Mouse (Mus musculus) megakaryocyte, adult 5-6 weeks (primary cell): ENCODE measurements at regions not wholly inside any gene's neighbourhood (a gene's known extent, or its start where the extent isn't known, plus 50 kb on each side); places are given as distances from the start of the nearest gene placed in this dataset.

Source experiments
- ATAC-seq: 2 replicates; pipeline ENCODE4 v1.8.0; 2016; ENCODE audit warnings: mild to moderate bottlenecking, inconsistent platforms; ENCODE audit not compliant: poor library complexity, severe bottlenecking

DNA sequence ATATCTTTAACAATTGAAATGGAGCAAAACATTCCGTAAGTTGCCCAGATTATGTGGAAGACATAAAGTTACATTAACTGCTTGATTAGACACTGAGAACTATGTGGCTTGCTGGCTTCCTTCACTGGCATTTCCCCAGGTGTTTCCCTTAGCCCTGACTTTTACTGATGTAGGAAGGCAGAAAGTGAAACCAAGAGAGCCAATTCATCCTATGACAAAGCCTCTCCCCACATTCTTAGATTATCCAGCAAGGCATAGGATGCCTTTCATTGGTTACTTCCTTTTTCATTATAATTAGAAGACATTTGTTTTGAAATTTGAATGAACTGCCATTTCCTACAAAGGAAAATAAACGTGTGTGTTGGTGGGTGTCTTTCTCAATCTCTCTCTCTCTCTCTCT is 72.1 kb downstream of the Cdc42ep3 start:
- ATAC-seq = no peak

GRCm38 (mm10) chr17:79273551-79273950 is 81.3 kb downstream of the Cdc42ep3 start:
- no peak for ATAC-seq

DNA sequence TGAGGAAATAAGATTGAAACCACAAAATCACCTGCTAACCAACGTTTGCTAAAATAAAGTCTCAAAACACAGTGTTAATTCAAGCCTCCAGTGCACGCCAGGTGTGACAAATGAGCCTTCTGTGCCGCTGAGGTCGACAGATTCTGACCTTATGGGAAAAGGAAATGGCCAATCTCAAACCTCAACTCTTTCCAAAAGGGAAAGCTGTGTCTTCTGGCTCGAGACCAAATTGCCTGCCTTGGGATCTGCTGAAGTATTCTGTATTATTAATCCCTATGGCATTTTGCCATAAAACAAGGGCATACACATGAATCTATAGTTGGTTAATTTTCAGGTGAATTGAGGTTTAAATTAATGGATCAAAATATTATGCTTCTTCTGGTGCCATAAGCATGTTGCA is 95.2 kb downstream of the Cdc42ep3 start:
- ATAC-seq = no peak

DNA sequence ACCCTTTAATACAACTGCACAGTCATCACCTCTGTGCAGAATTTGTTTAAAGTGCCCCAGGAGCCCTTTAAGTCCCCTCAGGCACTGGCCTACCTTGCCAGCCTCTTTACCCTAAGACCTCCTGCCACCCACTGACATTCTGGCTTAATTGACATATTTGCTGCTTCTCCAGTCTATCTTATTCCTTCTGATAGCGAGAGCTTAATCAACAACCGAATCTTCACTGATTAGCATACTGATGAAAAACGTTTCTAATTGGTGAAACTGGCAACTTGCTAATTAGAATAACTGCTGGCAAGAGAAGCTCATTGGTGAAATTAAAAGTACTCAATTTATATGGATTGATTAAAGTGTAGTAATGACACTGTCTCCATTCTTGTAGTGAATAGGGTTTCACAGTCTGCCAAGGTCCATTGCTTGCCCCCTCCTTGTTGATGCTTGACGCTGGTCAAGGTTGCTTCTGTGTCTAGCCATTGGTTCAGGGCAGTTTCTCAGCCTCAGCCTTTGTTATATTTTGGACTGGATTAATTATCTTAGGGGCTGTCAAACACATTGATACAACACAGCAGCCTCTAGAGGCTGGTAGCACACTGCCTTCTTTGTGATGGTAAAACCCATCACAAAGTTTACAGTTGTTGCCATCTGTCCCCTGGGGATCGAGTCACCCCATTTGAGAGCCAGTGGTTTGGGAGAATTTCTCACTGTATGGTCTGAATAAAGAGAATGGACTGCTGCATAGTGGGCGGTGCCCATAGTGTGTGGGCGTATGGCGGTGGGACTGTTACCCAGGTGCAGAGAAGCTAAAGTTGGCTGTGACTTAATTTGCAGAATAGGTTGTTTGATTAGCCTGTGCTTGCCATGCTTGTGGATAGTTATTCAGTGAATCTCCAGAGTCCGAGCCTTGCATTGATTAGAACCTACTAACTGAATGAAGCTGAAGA is 107.7 kb downstream of the Cdc42ep3 start:
- no peak for ATAC-seq

DNA sequence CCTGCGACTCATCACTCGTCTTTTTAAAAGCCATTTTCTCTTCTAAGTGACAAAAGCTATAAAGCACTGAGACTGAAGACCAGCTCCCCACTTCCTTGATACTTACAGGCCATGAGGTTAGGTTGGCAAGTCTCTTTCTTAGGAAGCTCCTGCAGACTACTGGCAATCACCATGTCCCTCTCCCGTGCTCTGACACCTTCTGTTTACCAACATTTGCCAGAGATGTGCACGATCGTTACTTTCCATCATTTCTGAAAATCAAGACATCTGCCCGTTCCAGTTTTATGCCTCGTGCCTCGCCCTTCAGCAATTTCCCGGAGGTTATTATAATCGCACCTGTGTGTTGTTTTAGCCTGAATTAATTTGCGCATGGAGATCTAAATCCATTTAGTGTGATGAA is 110.8 kb downstream of the Cdc42ep3 start:
- ATAC-seq = no peak

DNA sequence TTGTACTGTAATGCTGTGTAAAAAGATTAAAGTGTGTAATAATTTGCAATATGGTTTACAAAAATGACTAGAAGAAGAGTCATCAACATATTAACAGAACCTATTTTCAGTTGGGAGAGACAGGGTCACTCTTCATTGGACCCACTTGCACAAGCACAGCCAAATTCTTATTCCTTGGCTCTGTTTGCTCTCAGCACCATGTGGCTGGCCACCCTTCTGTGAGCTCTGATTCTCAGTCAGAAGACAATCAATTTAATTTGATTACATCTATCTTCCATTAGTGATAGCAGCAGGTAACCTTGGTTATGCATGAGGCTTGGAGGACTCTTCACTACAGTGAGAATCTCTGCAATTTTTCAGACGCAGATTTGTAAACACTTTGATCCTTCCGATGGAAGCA is 111.5 kb downstream of the Cdc42ep3 start:
- ATAC-seq = no peak

DNA sequence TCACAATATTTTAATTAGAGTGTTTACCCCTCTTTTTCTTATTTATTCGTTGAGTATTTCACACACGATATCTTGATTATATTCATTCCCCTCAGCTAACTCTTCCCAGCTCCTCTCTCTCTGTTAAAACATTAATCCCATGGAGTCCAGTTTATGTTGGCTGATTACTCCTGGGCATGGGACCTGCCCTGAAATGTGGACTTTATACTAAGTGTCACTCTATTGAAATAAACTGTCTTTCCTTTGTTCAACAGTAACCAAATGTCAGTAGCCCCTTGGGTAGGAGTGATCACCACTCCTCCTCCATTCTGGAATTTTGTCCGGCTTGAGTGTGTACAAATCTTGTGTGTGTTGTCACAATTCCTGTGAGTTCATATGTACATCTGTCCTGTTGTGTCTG is 113.4 kb downstream of the Cdc42ep3 start:
- ATAC-seq = no peak

- ATAC-seq = peak; percentile 89
Observed at GRCm38 (mm10) chr17:79236244-79236781, 118.6 kb downstream of the Cdc42ep3 start.

DNA sequence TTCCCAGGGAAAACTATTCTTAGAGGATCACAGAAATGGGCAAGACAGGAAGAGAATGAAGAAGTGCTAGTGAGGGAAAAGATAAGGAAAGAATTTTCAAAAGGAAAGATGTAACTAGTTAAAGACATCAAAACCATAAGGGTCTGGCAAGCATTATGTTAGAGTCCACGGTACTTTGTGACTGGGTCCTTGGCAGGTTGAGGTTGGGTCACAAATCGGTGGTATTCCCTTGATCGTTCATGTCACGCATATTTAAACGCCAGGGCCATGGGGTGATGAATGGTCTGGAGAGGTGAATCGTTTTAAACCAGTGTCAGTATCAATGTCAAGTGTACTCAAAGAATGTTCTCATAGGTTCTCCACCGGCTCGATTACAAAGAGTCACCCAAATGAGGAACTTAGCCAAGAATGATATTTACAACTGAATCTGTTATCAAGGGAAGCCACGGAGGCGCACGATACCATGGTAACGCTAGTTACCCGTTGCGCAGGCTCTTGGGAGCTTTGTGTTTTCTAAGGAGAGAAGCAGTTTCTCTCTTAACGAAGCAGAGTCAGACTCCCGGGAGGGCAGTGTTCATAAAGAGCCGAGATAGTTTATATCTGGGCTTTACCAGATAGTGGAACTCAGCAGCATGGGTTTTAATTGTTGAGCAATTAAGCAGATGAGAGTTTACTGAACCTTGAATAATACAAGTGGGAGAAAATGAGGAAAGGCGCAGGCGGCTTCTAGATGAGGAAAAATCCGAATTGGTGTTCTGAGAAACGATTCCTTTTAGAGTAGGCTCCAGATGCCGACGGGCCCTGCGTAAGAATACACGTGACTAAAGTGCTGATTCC is 124.0 kb downstream of the Cdc42ep3 start:
- peak; percentile 88 for ATAC-seq

GRCm38 (mm10) chr17:79206563-79206962 is 148.3 kb downstream of the Cdc42ep3 start:
- ATAC-seq = no peak

DNA sequence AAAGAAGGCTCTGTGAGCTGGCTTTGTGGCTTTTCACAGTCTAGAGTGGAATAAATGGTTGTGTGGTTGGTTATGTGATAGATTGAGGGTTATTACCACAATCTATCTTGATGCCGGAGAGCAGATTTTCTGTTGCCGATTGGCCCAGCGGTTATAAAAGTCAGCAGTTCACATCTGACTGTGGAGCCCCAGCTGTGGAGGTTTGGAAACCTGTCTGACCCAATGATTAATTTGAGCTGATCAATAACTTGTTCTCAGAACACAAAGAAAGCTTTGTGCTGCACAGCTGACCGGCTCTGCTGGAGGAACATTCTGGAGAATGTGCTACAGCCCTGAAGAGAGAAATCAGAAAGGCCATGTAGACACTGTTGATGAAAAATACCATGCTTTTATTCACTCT is 148.8 kb downstream of the Cdc42ep3 start:
- ATAC-seq = no peak

DNA sequence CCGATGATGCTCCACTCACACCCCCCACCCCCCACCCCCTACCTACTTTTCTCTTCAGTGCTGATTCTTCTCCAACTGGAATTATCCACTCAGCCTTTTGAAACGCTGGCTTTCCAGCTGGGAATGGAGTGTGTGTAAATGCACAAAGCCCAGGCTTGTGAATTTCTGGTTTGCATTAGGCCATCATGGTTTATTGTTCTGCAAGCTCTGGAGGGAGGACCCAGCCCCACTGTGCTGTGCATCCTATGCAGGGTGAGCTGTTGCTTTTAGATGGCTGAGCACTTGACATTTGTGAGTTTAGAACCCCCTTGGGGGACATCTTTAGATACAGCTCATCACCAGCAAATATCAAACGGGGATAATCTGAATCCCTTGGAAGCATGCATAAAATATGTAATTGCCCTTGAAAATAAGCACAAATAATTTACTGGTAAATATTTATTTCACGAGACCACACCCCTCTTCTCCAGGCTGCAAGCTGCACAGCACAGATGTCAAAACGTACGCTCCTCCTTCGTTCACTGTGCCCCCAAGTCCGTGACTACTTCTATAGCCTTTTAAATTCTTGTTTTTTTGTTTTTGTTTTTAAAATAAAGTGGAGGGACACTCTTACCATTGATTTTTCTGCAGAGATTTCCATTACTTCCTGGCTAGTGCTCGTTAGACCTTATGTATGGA is 148.2 kb downstream of the Qpct start:
- ATAC-seq = no peak

DNA sequence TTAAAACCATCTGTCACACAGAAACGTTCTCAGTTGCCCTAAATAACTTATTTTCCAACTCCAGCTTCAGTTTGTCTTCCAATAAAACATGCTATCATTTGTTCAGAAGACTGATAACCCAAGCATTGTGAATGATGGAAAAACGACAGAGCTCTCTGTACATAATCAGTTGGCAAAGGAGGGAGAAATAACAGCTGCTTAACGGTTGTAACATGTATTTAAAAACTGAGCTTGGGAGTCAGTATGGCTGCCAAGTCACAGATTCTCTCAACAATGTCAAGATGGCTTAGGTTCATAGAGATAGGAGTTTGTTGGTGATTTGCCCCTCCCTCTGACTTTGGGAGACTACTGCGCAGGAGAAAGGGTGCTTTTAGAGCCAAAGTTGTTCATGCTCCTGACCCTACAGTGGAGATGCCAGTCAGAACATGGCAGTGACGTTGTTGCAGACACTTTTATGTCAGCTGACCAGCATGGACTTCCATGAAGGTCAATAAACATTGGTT is 140.2 kb downstream of the Qpct start:
- ATAC-seq = no peak

DNA sequence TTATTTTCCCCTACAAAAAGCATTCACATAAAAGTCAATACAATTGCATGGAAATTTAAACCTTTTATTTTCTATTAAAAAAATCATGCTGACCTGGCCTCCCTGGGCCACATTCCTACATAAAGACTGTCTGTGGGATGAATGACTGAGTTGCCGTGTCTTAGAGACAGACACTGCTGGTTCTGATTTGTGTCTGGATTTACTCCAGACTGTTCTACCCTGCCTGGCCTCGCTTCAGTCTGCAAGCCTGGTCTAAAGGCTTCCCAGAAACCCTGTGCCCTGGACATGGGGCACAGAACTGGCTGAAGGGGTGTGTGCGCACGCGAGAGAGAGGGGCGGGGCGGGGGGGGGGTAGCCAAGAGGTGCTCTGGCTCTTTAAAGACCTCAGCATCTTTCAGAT is 136.6 kb downstream of the Qpct start:
- ATAC-seq = no peak

- no peak for ATAC-seq
Observed at GRCm38 (mm10) chr17:79180277-79181130, 128.8 kb downstream of the Qpct start.

- ATAC-seq = no peak
Observed at GRCm38 (mm10) chr17:79177259-79177658, 125.6 kb downstream of the Qpct start.

DNA sequence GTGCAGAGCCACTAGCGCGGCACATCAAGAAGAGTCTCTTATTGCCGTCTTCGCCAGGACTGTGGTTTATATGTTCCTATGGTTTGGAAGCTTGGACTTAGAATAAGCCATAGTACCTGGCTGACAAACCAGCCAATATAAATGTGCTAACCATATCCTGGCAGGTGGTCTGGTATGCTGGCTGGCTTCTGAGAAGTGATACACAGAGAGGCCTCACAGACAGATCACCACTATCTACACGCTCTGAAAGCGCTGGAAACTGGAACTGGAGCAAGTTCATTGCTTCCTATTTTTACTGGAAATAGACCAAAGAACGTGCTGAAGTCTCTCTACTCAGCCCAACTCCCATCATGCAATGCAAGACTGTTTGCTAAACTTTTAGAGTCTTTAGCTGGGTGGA is 124.7 kb downstream of the Qpct start:
- ATAC-seq = no peak

DNA sequence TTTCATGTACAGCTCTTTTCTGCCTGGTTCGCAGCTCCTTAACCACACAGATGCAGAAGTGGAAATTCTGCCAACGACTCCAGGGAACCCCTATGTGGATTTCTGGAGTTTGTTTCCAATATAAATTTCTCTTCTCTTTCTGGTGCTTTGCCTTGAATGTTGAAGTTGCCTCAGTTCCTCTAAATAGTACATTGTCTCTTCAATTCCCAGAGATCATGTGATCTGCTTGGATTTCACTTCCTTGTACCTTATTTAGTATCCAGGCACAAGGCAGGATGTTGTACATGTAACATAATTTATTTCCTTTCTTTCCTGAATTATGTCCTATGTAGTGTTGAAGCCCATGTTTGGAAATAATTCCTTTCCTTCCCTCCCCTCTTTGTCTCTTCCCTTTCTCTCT is 123.7 kb downstream of the Qpct start:
- peak; percentile 72 for ATAC-seq

- no peak for ATAC-seq
Observed at GRCm38 (mm10) chr17:79172328-79172727, 120.6 kb downstream of the Qpct start.

DNA sequence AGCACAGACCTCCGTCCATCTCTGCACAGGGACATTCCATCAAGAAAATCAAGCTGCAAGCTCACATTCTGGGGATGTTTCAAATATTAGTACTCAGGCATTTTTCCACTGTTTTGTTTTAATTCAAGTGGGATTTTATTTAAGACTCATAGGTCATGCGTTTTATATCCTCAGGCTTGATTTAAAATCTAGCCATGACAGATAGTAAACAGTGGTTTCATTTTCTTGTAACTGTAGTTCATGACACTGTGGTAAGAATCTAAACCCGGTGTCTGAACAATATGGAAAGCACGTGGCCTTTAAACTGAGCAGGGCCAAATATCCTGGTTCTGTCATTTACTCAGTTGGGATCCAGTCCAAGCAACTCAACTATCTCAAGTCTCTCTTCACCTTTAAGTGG is 119.0 kb downstream of the Qpct start:
- no peak for ATAC-seq
